Mouse (Mus musculus) CH12.LX (cell line): ENCODE results near the gene Zfp62. TPM values are rescaled to one million over a fixed set of nuclear protein-coding genes. Genes with fewer than 3 reads are reported as not detected.

Experiments
- DNase-seq: peaks from one replicate; pipeline ENCODE4 v3.0.0-alpha.2; 2013; ENCODE audit errors: extremely low read depth
- H3K27ac ChIP-seq: 2 replicates; pipeline ENCODE4 v1.5.1; 2012; ENCODE audit warnings: low read depth, mild to moderate bottlenecking, control low read depth, moderate library complexity; ENCODE audit not compliant: insufficient read depth
- H3K27me3 ChIP-seq: replicated peaks from 2 replicates; pipeline ENCODE3; 2012; ENCODE audit warnings: inconsistent platforms
- H3K36me3 ChIP-seq, 2 experiments: replicated peaks in 1 of 2; 2 replicates each; pipeline versions ENCODE3 to v1.6.1; 2012; ENCODE audit warnings: inconsistent platforms in 1 of 2, low read length in 1 of 2, mild to moderate bottlenecking in 1 of 2, mixed read lengths in 1 of 2, moderate library complexity in 1 of 2; ENCODE audit not compliant: control insufficient read depth in 1 of 2, insufficient read depth in 1 of 2
- H3K4me1 ChIP-seq, 2 experiments: 2 replicates each; pipeline ENCODE4 v1.6.1; 2012; ENCODE audit warnings: inconsistent platforms in 1 of 2, moderate library complexity in 1 of 2; ENCODE audit not compliant: insufficient read depth in 2 of 2, control insufficient read depth in 1 of 2
- H3K4me2 ChIP-seq: 2 replicates; pipeline ENCODE4 v1.6.1; 2012; ENCODE audit warnings: low read depth, mild to moderate bottlenecking, control low read depth; ENCODE audit not compliant: poor library complexity, insufficient read depth, severe bottlenecking
- H3K4me3 ChIP-seq, 3 experiments: fragments of 150-350 bp in 1 of 3; sonication (generic) in 1 of 3; replicated peaks in 1 of 3; 2 replicates each; pipeline versions ENCODE3 to v1.5.1; 2011 to 2012; ENCODE audit warnings: low read depth in 2 of 3, low read length in 2 of 3, mild to moderate bottlenecking in 2 of 3, moderate library complexity in 2 of 3, control low read depth in 1 of 3, improper control_type of control experiment in 1 of 3, inconsistent platforms in 1 of 3, mixed read lengths in 1 of 3; ENCODE audit not compliant: poor library complexity in 1 of 3
- H3K79me2 ChIP-seq: replicated peaks from 2 replicates; pipeline ENCODE4 v1.6.1; 2012; ENCODE audit warnings: mild to moderate bottlenecking, moderate library complexity; ENCODE audit not compliant: control insufficient read depth, poor library complexity, insufficient read depth, severe bottlenecking; ENCODE audit errors: extremely low read depth
- H3K9ac ChIP-seq: 2 replicates; pipeline ENCODE4 v1.6.1; 2012; ENCODE audit warnings: low read depth, mild to moderate bottlenecking, control low read depth, moderate library complexity; ENCODE audit not compliant: insufficient read depth
- H3K9me3 ChIP-seq: replicated peaks from 2 replicates; pipeline ENCODE3; 2012; ENCODE audit warnings: low read length, inconsistent platforms, mixed read lengths
- BHLHE40 ChIP-seq: IDR thresholded peaks from 2 replicates; pipeline ENCODE4 v1.6.1; 2011; ENCODE audit warnings: mild to moderate bottlenecking, low read depth, low read length, improper control_type of control experiment
- CHD1 ChIP-seq: IDR thresholded peaks from 2 replicates; pipeline ENCODE4 v1.6.1; 2012; ENCODE audit warnings: low read depth, low read length, improper control_type of control experiment, inconsistent platforms
- E2F4 ChIP-seq: IDR thresholded peaks from 2 replicates; pipeline ENCODE4 v1.6.1; 2011; ENCODE audit warnings: low read depth, low read length, improper control_type of control experiment; ENCODE audit not compliant: insufficient replicate concordance
- ELF1 ChIP-seq: IDR thresholded peaks from 2 replicates; pipeline ENCODE4 v1.6.1; 2014; ENCODE audit warnings: low read depth, mild to moderate bottlenecking, inconsistent platforms, low read length, improper control_type of control experiment
- EP300 ChIP-seq: IDR thresholded peaks from 2 replicates; pipeline ENCODE4 v1.6.1; 2011; ENCODE audit warnings: low read length, improper control_type of control experiment
- ETS1 ChIP-seq: conservative IDR thresholded peaks from 2 replicates; pipeline ENCODE4 v1.6.1; 2012; ENCODE audit warnings: low read depth, mild to moderate bottlenecking, inconsistent platforms, low read length, improper control_type of control experiment, moderate library complexity
- GABPA ChIP-seq: IDR thresholded peaks from 2 replicates; pipeline ENCODE4 v1.6.1; 2012; ENCODE audit warnings: low read depth, low read length, improper control_type of control experiment, inconsistent platforms; ENCODE audit not compliant: insufficient replicate concordance
- HCFC1 ChIP-seq: IDR thresholded peaks from 2 replicates; pipeline ENCODE4 v1.6.1; 2012; ENCODE audit warnings: low read depth, mild to moderate bottlenecking, inconsistent platforms, low read length, improper control_type of control experiment
- IRF4 ChIP-seq: IDR thresholded peaks from 2 replicates; pipeline ENCODE4 v1.6.1; 2014; ENCODE audit warnings: low read depth, mild to moderate bottlenecking, inconsistent platforms, low read length, improper control_type of control experiment
- JUN ChIP-seq: IDR thresholded peaks from 2 replicates; pipeline ENCODE4 v1.6.1; 2011; ENCODE audit warnings: low read depth, mild to moderate bottlenecking, low read length, improper control_type of control experiment, moderate library complexity; ENCODE audit not compliant: insufficient read depth
- MAFK ChIP-seq: IDR thresholded peaks from 2 replicates; pipeline ENCODE4 v1.6.1; 2011; ENCODE audit warnings: low read length, improper control_type of control experiment; ENCODE audit not compliant: insufficient replicate concordance
- MAZ ChIP-seq: IDR thresholded peaks from 2 replicates; pipeline ENCODE4 v1.6.1; 2012; ENCODE audit warnings: low read depth, mild to moderate bottlenecking, inconsistent platforms, low read length, improper control_type of control experiment, moderate library complexity
- MEF2A ChIP-seq: IDR thresholded peaks from 2 replicates; pipeline ENCODE4 v1.6.1; 2014; ENCODE audit warnings: low read depth, mild to moderate bottlenecking, inconsistent platforms, low read length, improper control_type of control experiment, borderline replicate concordance
- MXI1 ChIP-seq: IDR thresholded peaks from 2 replicates; pipeline ENCODE4 v1.6.1; 2011; ENCODE audit warnings: mild to moderate bottlenecking, low read depth, low read length, improper control_type of control experiment
- NELFE ChIP-seq: IDR thresholded peaks from 2 replicates; pipeline ENCODE4 v1.6.1; 2011; ENCODE audit warnings: low read depth, low read length, improper control_type of control experiment
- POLR2AphosphoS2 ChIP-seq: IDR thresholded peaks from 2 replicates; pipeline ENCODE4 v1.6.1; 2011; ENCODE audit warnings: low read depth, low read length, improper control_type of control experiment
- RCOR1 ChIP-seq: conservative IDR thresholded peaks from 2 replicates; pipeline ENCODE4 v1.6.1; 2012; ENCODE audit warnings: low read depth, mild to moderate bottlenecking, inconsistent platforms, low read length, improper control_type of control experiment
- SIN3A ChIP-seq: IDR thresholded peaks from 2 replicates; pipeline ENCODE4 v1.6.1; 2012; ENCODE audit warnings: low read length, improper control_type of control experiment, inconsistent platforms
- SMC3 ChIP-seq: IDR thresholded peaks from 2 replicates; pipeline ENCODE4 v1.6.1; 2011; ENCODE audit warnings: low read depth, low read length, improper control_type of control experiment
- TBP ChIP-seq: conservative IDR thresholded peaks from 2 replicates; pipeline ENCODE4 v1.6.1; 2011; ENCODE audit warnings: low read depth, low read length, improper control_type of control experiment
- USF2 ChIP-seq: conservative IDR thresholded peaks from 2 replicates; pipeline ENCODE4 v1.6.1; 2011; ENCODE audit warnings: low read depth, low read length, improper control_type of control experiment
- ZMIZ1 ChIP-seq: IDR thresholded peaks from 2 replicates; pipeline ENCODE4 v1.6.1; 2012; ENCODE audit warnings: low read depth, mild to moderate bottlenecking, inconsistent platforms, low read length, improper control_type of control experiment
- dilution Hi-C: fragments of 300-500 bp; cut with MboI; formaldehyde crosslinking; loops from 2 replicates; pipeline ENCODE4 v1.14.3; 2020; ENCODE audit warnings: low sequenced_read_pairs; ENCODE audit not compliant: extremely low pct_unique_long_range_greater_than_20kb, extremely low pct_ligation_motif_present
- in situ Hi-C: fragments of 300-500 bp; cut with MboI; formaldehyde crosslinking; loops from 3 replicates; pipeline ENCODE4 v1.14.3; 2019; ENCODE audit warnings: low sequenced_read_pairs, low pct_ligation_motif_present, low pct_unique_long_range_greater_than_20kb, mixed read lengths
- polyA plus RNA-seq: library from polyadenylated mRNA; unstranded; fragments of >175 nt; gene quantifications from 2 replicates; pipeline ENCODE4 v1.2.1, GENCODE M21; 2012; ENCODE audit warnings: low read depth; ENCODE audit not compliant: insufficient read length
- total RNA-seq, 2 experiments: library from RNA; depleted of rRNA; stranded (reverse); fragments of 300-350 nt in 1 of 2; fragments of >200 nt in 1 of 2; gene quantifications; 2 replicates each; pipeline ENCODE4 v1.2.3; 2012 to 2014

Zfp62 gene
- total and polyA plus RNA-seq, 3 experiments = 22.6 to 38.7 (median 25.3) TPM

GRCm38 (mm10) chr11:49259296-49259695 lies 56.2 kb downstream of the Zfp62 start:
- no peaks in the 10 kb centered on the region for H3K9me3 ChIP-seq
- H3K4me1 ChIP-seq = peaks cover 3 to 30% of the 10 kb centered on the region in 2 experiments
- H3K27me3 ChIP-seq = no peaks in the 10 kb centered on the region
- H3K4me3 ChIP-seq = no peak overlapping the region
- in situ Hi-C loops (loop anchor here (25.0 kb wide), 1 partner anchor 147 kb away; the partner anchor contains the start of gene Olfr1396), dilution Hi-C loops (no loop called here)
- H3K4me2 ChIP-seq = no peak overlapping the region
- TF ChIP-seq SMC3 = no peak
- TF ChIP-seq NELFE = no peak
- TF ChIP-seq HCFC1 = no peak
- no peak for TF ChIP-seq BHLHE40
- TF ChIP-seq TBP = no peak
- no peak for TF ChIP-seq USF2
- TF ChIP-seq POLR2AphosphoS2 = no peak
- TF ChIP-seq EP300 = no peak
- no peak for TF ChIP-seq ELF1
- no peak for TF ChIP-seq GABPA
- TF ChIP-seq MAZ = no peak
- no peak for TF ChIP-seq MEF2A
- TF ChIP-seq RCOR1 = no peak
- TF ChIP-seq ETS1 = no peak
- no peak for TF ChIP-seq SIN3A
- TF ChIP-seq CHD1 = no peak
- no peak for TF ChIP-seq JUN
- no peak for TF ChIP-seq IRF4
- no peak for TF ChIP-seq E2F4
- TF ChIP-seq MAFK = no peak
- TF ChIP-seq, all 38 proteins: peak for 0
- Histone ChIP-seq H3K36me3 (peaks cover 59 to 90% of the 10 kb centered on the region in 2 experiments), H3K9ac (no peak overlapping the region), H3K79me2 (peaks cover 24% of the 10 kb centered on the region), H3K27ac (no peak overlapping the region)
- no peak for DNase-seq

- Histone ChIP-seq H3K9me3 (no peaks in the 10 kb centered on the region), H3K27ac (no peak overlapping the region), H3K4me3 (no peak overlapping the region), H3K9ac (no peak overlapping the region), H3K79me2 (peaks cover 24% of the 10 kb centered on the region), H3K36me3 (peaks cover 60 to 90% of the 10 kb centered on the region in 2 experiments), H3K4me2 (no peak overlapping the region), H3K4me1 (peaks cover 3 to 27% of the 10 kb centered on the region in 2 experiments), H3K27me3 (no peaks in the 10 kb centered on the region)
- dilution Hi-C loops (no loop called here), in situ Hi-C loops (loop anchor here (5.0 to 25.0 kb wide), 3 partner anchors 63 to 475 kb away; partner anchors contain the start of gene Olfr1396)
- no peak for DNase-seq
- TF ChIP-seq MXI1 (no peak), MAZ (no peak), POLR2AphosphoS2 (no peak), ZMIZ1 (no peak), EP300 (no peak)
- TF ChIP-seq, all 38 proteins: peak for 0
Observed at GRCm38 (mm10) chr11:49259829-49260228, 56.7 kb downstream of the Zfp62 start.
